Mouse (Mus musculus) Patski (cell line): ENCODE results near the gene Cpt1a. TPM values are rescaled to one million over a fixed set of nuclear protein-coding genes. Genes with fewer than 3 reads are reported as not detected.
A peak's percentile ranks its signal among the peaks of the same experiment; 100 is the strongest.

Source experiments
- ATAC-seq: fragments of 100-300 bp; one replicate; pipeline ENCODE4 v1.8.0; 2021
- CTCF ChIA-PET: fragments of 350-600 bp; sonication (Branson Sonifier 250); formaldehyde crosslinking; loops from one replicate; lab custom pipeline; 2022; ENCODE audit warnings: inconsistent platforms; lab: Charles Lee
- POLR2A ChIA-PET: fragments of 350-600 bp; sonication (Branson Sonifier 250); formaldehyde crosslinking; loops from one replicate; lab custom pipeline; 2022; ENCODE audit warnings: antibody characterized with exemption, inconsistent platforms; lab: Charles Lee
- DNase-seq: peaks from one replicate; pipeline ENCODE4 v3.0.0-alpha.2; 2011; ENCODE audit warnings: low read depth, low spot score
- H3K27me3 ChIP-seq: fragments of 371-371 bp; one replicate; pipeline ENCODE4 v1.5.1; 2021
- CTCF ChIP-seq: fragments of 100-300 bp; IDR thresholded peaks from one replicate; pipeline ENCODE4 v1.5.1; 2021
- in situ Hi-C: fragments of 300-500 bp; cut with MboI; formaldehyde crosslinking; loops from 3 replicates; pipeline ENCODE4 v1.11.1; 2018; ENCODE audit warnings: low pct_unique_long_range_greater_than_20kb, mixed read lengths
- polyA plus RNA-seq: library from polyadenylated mRNA; unstranded; gene quantifications from one replicate; pipeline ENCODE4 v1.2.3, GENCODE M21; 2021

Gene Cpt1a
- polyA plus RNA-seq, 1 experiment from 2014 or later, result 109 TPM

DNA sequence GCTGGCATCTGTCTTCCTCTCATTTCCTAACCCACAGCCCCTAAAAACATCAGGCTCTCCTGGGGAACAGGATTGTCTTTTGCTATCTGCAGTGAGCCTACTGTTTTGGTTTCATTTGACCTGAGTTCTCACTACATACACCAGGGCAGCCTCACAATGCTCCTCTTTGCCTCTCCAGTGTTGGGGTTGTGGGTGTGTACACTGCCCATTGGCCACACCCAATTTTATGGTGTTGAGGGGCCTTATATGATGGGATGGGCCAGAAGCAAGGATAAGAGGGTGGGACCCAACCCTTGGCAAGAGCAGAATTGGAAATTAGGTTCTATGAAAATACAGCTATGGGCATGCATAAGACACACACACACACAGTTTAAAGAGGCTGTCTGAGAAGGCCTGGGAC, 25.1 kb upstream of the Cpt1a start:
- H3K27me3 ChIP-seq, result peaks cover 12% of the 10 kb centered on the region
- DNase-seq, result no peak
- no peak for ATAC-seq
- in situ Hi-C loops, result no loop called here
- POLR2A ChIA-PET, result no interaction called here
- CTCF ChIA-PET, result interaction anchor here (0.9 to 1.6 kb wide), 3 partner anchors 8 to 154 kb away, joined by 3 to 7 read pairs (median 4); no protein-coding TSS in a partner anchor
- no peak for TF ChIP-seq CTCF

DNA sequence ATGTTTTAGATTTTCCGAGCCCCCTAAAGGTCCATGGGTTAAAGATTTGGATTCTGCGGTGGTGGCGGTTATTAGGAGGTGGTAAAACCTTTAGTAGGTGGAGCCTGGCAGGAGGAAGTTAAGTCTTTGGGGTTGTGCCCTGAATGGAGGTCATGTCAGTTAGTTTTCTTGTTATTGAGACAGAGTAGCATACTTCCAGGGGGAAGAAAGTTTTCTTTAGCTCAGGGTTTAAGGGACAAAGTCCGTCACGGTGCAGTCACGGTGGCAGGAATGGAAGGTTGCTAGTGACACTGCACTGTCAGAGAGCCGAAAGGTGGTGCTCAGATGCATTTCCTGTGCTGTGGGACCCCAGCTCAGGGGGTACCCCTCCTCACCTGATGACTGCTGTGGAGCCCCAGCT, 24.4 kb upstream of the Cpt1a start:
- CTCF ChIA-PET, result interaction anchor here (0.9 kb wide), 1 partner anchor 9 kb away, joined by 4 read pairs; no protein-coding TSS in a partner anchor
- DNase-seq (no peak), ATAC-seq (no peak)
- peaks cover 13% of the 10 kb centered on the region for H3K27me3 ChIP-seq
- in situ Hi-C loops, result no loop called here
- POLR2A ChIA-PET, result interaction anchor here (1.0 kb wide), 1 partner anchor 38 kb away, joined by 3 read pairs; no protein-coding TSS in a partner anchor
- no peak for TF ChIP-seq CTCF

DNA sequence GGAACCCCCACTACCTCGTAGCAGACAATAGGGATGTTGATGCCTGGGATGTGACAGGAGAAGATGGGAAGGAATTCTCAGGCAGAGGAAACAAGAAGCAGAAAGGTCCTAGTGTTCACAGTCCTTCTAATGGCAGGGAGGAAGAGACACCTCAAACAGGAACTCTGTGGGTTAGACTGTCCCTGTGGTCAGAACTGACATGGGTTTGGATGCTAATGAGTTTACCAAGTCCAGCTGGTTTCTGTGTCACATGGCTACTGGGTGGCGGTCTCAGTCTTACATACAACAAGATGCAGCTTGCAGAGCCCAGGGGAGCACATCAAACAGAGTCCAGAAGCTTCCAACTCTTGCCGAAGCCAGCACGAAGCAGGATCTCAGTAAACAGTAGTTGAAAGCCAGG, 18.1 kb upstream of the Cpt1a start:
- no peak for DNase-seq
- ChIA-PET CTCF (no interaction called here), POLR2A (no interaction called here)
- H3K27me3 ChIP-seq, result peaks cover 51% of the 10 kb centered on the region
- ATAC-seq, result no peak
- in situ Hi-C loops, result no loop called here
- TF ChIP-seq CTCF, result no peak

DNA sequence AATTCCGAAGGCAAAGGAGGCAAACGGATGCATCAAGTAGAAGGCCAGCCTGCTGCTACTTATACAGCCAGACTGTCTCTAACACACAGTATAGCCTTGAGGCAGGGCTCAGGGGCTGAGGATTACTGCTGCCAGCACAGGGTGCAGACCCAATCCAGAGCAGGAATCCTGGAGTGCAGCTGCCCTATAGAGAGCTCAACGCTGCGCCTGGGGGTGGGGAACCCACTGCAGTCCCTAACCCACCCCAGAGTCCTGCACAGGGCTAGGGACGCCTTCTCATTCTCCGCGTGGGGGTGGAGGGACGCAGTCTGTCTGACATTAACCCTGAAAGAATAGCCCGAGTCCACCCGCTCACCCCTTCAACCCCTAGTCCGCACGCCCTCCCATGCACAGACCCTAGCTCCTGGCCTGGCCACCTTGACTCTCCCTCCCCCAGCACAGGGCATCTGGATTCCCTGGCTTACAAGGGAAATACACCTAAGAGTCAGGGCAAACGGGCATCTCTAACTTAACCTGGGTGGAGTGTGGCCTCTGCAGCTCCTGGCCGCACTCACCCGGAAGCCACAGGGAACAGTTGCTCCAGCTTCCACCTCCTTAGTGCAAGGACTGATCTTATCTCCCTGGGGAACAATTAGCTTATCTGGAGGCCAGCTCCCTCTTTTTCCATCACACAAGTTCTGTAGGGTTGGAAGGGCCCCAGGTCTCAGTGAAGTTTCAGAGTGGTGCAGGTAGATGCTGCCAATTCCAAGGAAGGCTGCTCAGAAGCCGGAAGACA, 14.8 kb upstream of the Cpt1a start:
- ATAC-seq (no peak), DNase-seq (no peak)
- TF ChIP-seq CTCF, result no peak
- ChIA-PET CTCF (no interaction called here), POLR2A (no interaction called here)
- H3K27me3 ChIP-seq, result peaks cover 66% of the 10 kb centered on the region
- in situ Hi-C loops, result no loop called here

DNA sequence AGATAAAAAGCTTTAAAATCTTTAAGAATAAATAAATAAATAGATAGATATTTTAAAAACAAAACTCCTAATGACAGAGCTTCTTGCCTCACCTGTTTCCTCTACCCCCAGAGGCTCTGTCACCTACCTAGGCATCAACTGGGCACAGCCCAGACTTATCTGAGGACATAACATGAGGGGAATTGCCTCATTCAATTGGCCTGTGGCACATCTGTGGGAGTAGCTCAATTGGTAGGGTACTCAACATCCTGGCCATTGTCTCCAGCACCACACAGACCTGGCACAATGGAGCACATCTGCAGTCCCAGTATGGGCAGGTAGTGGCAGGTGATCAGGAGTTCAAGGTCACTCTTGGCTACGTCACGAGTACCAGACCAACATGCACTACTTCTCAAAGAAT, 2.8 kb upstream of the Cpt1a start:
- CTCF ChIA-PET, result no interaction called here
- in situ Hi-C loops, result no loop called here
- H3K27me3 ChIP-seq, result peaks cover 7% of the 10 kb centered on the region
- ATAC-seq, result no peak
- no peak for TF ChIP-seq CTCF
- POLR2A ChIA-PET, result no interaction called here
- no peak for DNase-seq

DNA sequence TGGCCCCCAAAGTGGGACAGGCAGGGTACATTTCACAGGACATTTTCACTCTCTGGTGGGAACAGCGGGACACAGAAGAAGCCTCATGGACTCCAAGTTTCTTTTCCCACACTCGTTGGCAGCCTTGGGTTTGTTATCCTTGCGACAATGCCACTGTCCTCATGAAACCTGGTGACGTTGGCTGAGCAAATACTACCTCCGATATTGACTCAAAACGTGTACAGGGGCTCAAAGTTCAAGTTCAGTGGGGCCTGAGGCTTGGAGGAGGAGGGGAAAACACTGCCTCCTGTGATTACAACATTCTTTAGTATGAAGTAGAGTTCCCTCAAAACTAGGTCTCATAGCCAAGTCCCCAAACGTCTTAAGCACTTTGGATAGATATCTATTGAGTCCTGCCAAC, 2.0 kb upstream of the Cpt1a start:
- H3K27me3 ChIP-seq, result peaks cover 7% of the 10 kb centered on the region
- POLR2A ChIA-PET, result no interaction called here
- no peak for DNase-seq
- in situ Hi-C loops, result no loop called here
- CTCF ChIA-PET, result interaction anchor here (1.3 to 1.9 kb wide), 3 partner anchors 29 to 131 kb away, joined by 3 to 8 read pairs (median 3); no protein-coding TSS in a partner anchor
- no peak for ATAC-seq
- no peak for TF ChIP-seq CTCF

DNA sequence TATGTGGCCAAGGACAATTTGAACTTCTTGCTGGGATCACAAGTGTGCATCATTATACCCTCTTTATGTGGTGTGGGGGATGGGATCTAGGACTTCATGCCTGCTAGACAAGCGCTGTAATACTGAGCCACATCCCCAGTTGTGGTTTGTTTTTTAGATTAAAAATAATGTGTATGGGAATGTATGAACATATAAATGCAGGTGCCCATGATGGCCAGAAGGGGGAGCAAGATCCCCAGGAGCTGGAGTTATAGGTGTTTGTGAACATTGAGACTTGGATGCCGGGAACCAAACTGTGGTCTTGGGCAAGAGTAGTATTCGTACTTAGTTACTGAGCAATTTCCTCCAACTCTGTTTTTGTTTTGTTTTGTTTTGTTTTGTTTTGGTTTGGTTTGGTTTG, 1.3 kb upstream of the Cpt1a start:
- ATAC-seq (no peak), DNase-seq (no peak)
- ChIA-PET POLR2A (no interaction called here), CTCF (interaction anchor here (1.3 to 1.9 kb wide), 3 partner anchors 28 to 130 kb away, joined by 3 to 8 read pairs (median 3); no protein-coding TSS in a partner anchor)
- H3K27me3 ChIP-seq, result peaks cover 7% of the 10 kb centered on the region
- no peak for TF ChIP-seq CTCF
- in situ Hi-C loops, result no loop called here

DNA sequence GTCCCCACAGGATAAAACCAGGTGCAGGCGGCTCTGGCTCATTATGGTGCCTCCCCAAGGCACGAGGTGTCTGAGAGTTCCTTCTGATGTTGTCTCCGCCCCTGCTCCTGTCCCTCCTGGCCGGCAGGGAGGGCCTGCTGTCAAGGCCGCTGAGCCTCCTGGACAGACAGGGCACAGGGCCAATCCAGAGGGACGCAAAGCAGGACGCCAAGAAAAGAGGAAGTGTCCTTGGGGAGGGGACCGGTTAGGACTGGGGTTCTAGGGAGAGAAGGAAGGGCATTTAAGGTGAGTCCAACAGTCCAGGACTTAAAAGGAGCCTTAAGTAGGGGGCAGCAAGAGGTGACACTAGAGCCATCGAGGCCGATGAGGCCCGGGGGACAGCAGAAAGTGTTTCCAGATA, 517 bp upstream of the Cpt1a start:
- DNase-seq (no peak), ATAC-seq (no peak)

DNA sequence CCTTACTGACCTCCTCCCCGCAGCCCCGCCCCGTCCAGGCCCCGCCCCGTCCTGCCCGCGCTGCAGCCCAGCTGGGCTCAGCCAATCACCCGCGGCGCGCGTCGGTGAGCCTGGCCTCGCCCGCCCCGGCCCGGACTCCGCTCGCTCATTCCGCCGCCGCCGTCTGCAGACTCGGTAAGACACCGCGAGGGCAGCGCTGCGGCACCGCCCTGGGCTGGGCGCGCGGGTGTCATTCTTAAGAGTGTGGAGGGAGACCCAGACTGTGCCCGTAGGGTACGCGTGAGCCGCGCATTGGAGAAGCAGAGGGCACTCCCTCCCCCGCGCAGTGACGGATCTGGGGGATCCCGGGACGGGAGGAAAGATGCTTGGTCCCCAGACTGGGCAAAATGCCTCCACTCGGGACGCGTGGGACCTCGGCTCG, 1.1 kb downstream of the Cpt1a start:
- in situ Hi-C loops, result no loop called here
- ChIA-PET POLR2A (interaction anchor here (1.0 kb wide), 1 partner anchor 25 kb away, joined by 5 read pairs; no protein-coding TSS in a partner anchor), CTCF (interaction anchor here (0.7 to 1.7 kb wide), 3 partner anchors 13 to 34 kb away, joined by 3 to 6 read pairs (median 3); no protein-coding TSS in a partner anchor)
- peaks cover 5% of the 10 kb centered on the region for H3K27me3 ChIP-seq
- TF ChIP-seq CTCF, result no peak
- DNase-seq (no peak), ATAC-seq (peak; percentile 88)

More for the DNA sequence above, 517 bp upstream of the Cpt1a start:
- in situ Hi-C loops, result no loop called here
- TF ChIP-seq CTCF, result no peak
- H3K27me3 ChIP-seq, result peaks cover 5% of the 10 kb centered on the region
- ChIA-PET POLR2A (no interaction called here), CTCF (interaction anchor here (1.4 to 1.9 kb wide), 3 partner anchors 32 to 129 kb away, joined by 3 to 8 read pairs (median 6); no protein-coding TSS in a partner anchor)

DNA sequence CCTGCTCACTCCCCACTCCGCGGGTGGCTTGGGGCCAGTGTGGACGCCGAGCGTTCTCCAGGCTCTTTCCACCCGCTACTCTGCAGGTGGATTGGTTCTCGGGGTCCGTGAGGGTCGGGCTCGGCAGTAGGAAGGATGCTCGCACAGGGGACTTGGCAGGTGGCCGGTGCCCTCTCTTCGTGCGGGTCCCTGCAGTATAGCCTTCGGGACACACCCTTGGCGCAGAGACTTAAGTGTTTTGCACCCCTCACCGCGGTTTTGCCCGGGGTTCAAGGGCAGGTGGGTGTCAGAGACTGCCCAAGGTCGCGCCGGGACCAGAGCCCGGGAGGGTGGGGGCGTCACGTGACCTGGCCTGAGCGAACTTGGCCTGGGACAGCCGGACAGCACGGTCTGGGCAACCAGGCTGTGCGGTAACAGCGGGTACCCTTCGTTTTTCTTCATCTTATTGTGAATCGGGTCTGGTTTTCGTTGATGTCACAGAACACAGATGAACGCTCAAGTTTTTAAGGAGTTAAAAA, 1.7 kb downstream of the Cpt1a start:
- ATAC-seq, result no peak
- no peak for TF ChIP-seq CTCF

More for the DNA sequence above, 1.7 kb downstream of the Cpt1a start:
- ChIA-PET CTCF (interaction anchor here (0.6 to 1.4 kb wide), 2 partner anchors 9 to 11 kb away, joined by 3 read pairs; no protein-coding TSS in a partner anchor), POLR2A (interaction anchor here (1.0 to 1.8 kb wide), 3 partner anchors 10 to 16 kb away, joined by 3 to 5 read pairs (median 4); no protein-coding TSS in a partner anchor)
- in situ Hi-C loops, result no loop called here
- H3K27me3 ChIP-seq, result peaks cover 2% of the 10 kb centered on the region
- DNase-seq, result no peak
